Mouse (Mus musculus) E14TG2a.4 (cell line): ENCODE measurements around the gene Gm11084.

Source experiments
- CTCF ChIP-seq: conservative IDR thresholded peaks from 2 replicates; pipeline ENCODE4 v1.5.1; 2014; ENCODE audit warnings: low read length
- NANOG ChIP-seq: IDR thresholded peaks from 2 replicates; pipeline ENCODE4 v1.6.1; 2014; ENCODE audit warnings: borderline replicate concordance, low read length, mixed read lengths

GRCm38 (mm10) chr2:72994165-72994564, 7.6 kb upstream of the Gm11084 start:
- no peak for TF ChIP-seq CTCF
- TF ChIP-seq NANOG, result no peak
